Mouse (Mus musculus) heart, embryonic 14.5 days (tissue): Measurements from ENCODE around the gene P2rx7. TPM values are rescaled to one million over a fixed set of nuclear protein-coding genes. Genes with fewer than 3 reads are reported as not detected.

Experiments
- ATAC-seq: fragments of 200-750 bp; cut with Nextera tagmentation; 2 replicates; pipeline ENCODE4 v1.8.0; 2017; ENCODE audit warnings: low read depth, moderate TSS enrichment; ENCODE audit not compliant: insufficient number of reproducible peaks, insufficient read depth, low FRiP score
- H3K27ac ChIP-seq, 2 experiments: fragments of 200-500 bp in 1 of 2; fragments of 300-500 bp in 1 of 2; sonication (generic) in 1 of 2; replicated peaks in 1 of 2; 2 replicates each; pipeline ENCODE4 v1.5.1; 2012 to 2014; ENCODE audit warnings: low read depth in 2 of 2, low read length in 2 of 2, control low read depth in 1 of 2, mild to moderate bottlenecking in 1 of 2, mixed read lengths in 1 of 2; ENCODE audit not compliant: control insufficient read depth in 1 of 2, insufficient read depth in 1 of 2
- H3K27me3 ChIP-seq: fragments of 300-500 bp; sonication (generic); 2 replicates; pipeline ENCODE4 v1.6.1; 2014; ENCODE audit warnings: mild to moderate bottlenecking, low read length, control low read depth; ENCODE audit not compliant: control insufficient read depth, insufficient read depth
- H3K36me3 ChIP-seq: fragments of 300-500 bp; sonication (generic); 2 replicates; pipeline ENCODE4 v1.6.1; 2014; ENCODE audit warnings: mild to moderate bottlenecking, control low read depth, low read length, mixed read lengths; ENCODE audit not compliant: control insufficient read depth, insufficient read depth
- H3K4me1 ChIP-seq, 2 experiments: fragments of 200-500 bp in 1 of 2; fragments of 300-500 bp in 1 of 2; sonication (generic) in 1 of 2; 2 replicates each; pipeline ENCODE4 v1.6.1; 2012 to 2014; ENCODE audit warnings: low read length in 2 of 2, control low read depth in 1 of 2, mixed read lengths in 1 of 2; ENCODE audit not compliant: control insufficient read depth in 2 of 2, insufficient read depth in 2 of 2
- H3K4me2 ChIP-seq: fragments of 300-500 bp; sonication (generic); 2 replicates; pipeline ENCODE4 v1.6.1; 2014; ENCODE audit warnings: mild to moderate bottlenecking, low read length
- H3K4me3 ChIP-seq, 2 experiments: fragments of 200-500 bp in 1 of 2; fragments of 300-500 bp in 1 of 2; sonication (generic) in 1 of 2; 2 replicates each; pipeline ENCODE4 v1.5.1; 2012 to 2014; ENCODE audit warnings: low read length in 2 of 2, mild to moderate bottlenecking in 2 of 2, control low read depth in 1 of 2, low read depth in 1 of 2, moderate library complexity in 1 of 2; ENCODE audit not compliant: control insufficient read depth in 1 of 2, insufficient read depth in 1 of 2
- H3K9ac ChIP-seq: fragments of 300-500 bp; sonication (generic); 2 replicates; pipeline ENCODE4 v1.6.1; 2014; ENCODE audit warnings: mild to moderate bottlenecking, low read length
- H3K9me3 ChIP-seq: fragments of 300-500 bp; sonication (generic); 2 replicates; pipeline ENCODE4 v1.6.1; 2016; ENCODE audit warnings: low read length, control low read depth; ENCODE audit not compliant: control insufficient read depth
- WGBS: fragments of 180-500 bp; shearing (Covaris S2); extraction: QIAGEN DNeasy Blood & Tissue Kit; methylation state at CpG from one replicate; pipeline ENCODE4 v1.1.7; 2014; 5-methylcytosine and 5-hydroxymethylcytosine counted together
- polyA plus RNA-seq: library from polyadenylated mRNA; unstranded; fragments of >200 nt; fragmentation: Nextera tagmentation; extraction: Ambion mirVana; gene quantifications from 2 replicates; pipeline ENCODE4 v1.2.1, GENCODE M21; 2014

The P2rx7 gene
- polyA plus RNA-seq, 1 experiment from 2014 or later: 1.4 TPM

DNA sequence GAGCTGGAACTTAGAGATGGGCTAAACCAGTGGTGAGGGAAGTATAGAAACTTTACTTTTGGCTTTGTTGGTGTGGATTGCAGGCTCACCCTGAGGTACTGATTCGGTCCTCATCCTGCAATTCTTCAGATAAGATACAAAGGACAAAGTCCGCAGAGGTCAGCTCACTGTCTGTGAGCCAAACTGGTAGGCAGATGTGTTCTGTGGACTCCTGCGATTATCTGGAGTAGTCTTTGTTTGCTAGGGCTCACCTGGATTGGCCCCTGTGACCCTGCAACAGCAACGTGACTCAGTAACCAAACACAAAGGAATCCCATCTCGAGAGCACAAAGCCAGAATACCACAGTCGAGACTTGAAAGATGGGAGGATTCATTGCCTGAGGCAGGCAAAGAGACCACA is 46.8 kb downstream of the P2rx7 start:
- Histone ChIP-seq H3K9me3 (no peaks in the 10 kb centered on the region), H3K4me3 (no peak overlapping the region), H3K4me1 (peaks cover 3 to 7% of the 10 kb centered on the region in 2 experiments; a peak in 2 of 4 replicates), H3K36me3 (no peaks in the 10 kb centered on the region), H3K27me3 (no peaks in the 10 kb centered on the region), H3K9ac (no peak overlapping the region), H3K4me2 (no peak overlapping the region), H3K27ac (no peak overlapping the region)
- 49% methylated on average over 6 of the region's 6 CpGs for WGBS
- no peak for ATAC-seq

DNA sequence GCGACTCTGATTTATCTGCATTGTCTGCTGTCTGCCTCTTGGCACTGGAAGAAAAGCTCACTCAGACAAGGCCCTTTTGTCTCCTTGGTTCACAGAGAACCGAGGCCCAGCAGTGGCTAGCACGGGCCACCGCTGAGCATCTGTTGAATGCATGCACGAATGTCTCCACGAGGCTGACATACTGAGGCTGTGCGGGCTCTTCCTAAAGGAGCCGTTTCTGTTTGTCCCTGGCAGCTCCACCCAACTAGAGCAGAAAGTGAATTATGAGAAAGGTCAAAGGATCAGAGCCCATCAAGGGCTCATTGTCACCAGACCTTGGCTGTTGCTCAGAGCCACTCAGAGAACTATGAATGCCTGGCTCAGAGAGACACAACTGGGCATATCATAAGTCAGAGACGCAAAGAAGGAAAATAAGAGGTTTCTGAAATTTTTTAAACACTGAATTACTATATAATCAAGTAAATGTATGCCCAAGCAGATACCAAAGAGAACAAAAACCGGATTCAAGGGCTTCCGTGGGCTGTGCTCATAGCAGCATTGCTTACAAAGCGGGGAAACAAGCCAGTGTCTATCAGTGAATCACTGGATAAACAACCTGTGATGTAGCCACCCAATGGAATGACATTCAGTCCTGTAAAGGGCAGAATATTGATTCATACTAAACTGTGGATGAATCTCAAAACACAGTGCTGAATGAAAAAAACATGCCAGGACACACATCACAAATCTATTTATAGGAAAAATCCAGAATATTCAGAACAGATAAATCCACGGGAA is 49.9 kb downstream of the P2rx7 start:
- no peak for ATAC-seq
- Histone ChIP-seq H3K27me3 (no peaks in the 10 kb centered on the region), H3K4me1 (peaks cover 3 to 7% of the 10 kb centered on the region in 2 experiments; a peak in 2 of 4 replicates), H3K36me3 (no peaks in the 10 kb centered on the region), H3K4me2 (no peak overlapping the region), H3K9ac (no peak overlapping the region), H3K27ac (peak overlapping the region in 1 of 2 experiments; percentile 24; a peak in 1 of 4 replicates), H3K9me3 (no peaks in the 10 kb centered on the region), H3K4me3 (no peak overlapping the region)
- 53% methylated on average over 13 of the region's 13 CpGs for WGBS

DNA sequence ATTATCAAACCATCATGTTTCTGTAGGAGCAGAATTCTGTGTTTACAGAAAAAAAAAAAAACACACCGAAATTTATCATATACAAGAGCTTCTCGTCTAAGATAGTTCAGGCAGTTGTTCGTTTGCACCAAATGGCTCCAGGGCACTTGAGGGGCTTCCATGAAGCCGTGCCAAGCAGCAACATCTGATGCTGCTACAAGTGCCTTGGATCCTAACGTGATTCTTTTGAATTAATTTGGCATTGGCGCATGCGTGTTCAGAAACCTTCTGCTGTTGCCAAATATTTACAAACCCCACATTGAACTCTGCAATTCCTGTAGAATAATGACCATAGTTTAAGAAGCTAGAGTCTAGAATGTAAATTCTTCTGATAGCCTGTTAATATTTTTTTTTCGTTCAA is 51.8 kb downstream of the P2rx7 start:
- no peaks in the 10 kb centered on the region for H3K27me3 ChIP-seq

DNA sequence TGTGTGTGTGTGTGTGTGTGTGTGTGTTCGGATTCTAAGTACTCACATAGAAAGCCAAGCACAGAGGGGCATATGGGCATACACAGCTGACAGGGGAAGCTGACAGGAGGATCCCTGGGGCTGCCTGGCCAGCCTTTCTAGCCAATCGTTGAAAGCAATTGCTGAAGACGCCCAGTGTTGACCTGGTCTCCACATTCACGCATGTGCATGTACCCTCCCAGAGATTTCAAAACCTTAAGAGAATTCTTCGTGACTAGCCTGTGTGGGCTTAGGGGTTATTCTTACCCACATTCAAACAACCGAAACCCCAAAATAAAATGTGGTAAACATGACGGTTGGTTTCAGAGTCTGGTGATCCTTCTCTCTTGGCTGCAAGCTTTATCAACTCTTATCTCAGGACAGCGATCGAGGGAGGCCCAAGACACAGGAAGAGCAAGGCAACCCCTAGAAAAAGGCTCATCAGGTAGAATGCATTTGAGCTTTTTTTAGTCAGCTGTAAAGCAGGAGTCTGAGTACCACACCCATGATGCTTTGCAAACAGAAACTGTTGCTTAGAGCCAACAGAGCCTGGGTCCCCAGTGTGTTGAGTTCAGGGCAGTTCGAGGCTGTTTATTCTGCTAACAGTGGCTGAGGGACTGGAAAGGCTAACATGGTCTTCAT is 54.5 kb downstream of the P2rx7 start:
- Histone ChIP-seq H3K27me3 (no peaks in the 10 kb centered on the region), H3K36me3 (no peaks in the 10 kb centered on the region), H3K4me3 (no peak overlapping the region), H3K9me3 (no peaks in the 10 kb centered on the region), H3K9ac (no peak overlapping the region), H3K4me2 (no peak overlapping the region), H3K27ac (no peak overlapping the region), H3K4me1 (peaks cover 3 to 7% of the 10 kb centered on the region in 2 experiments; a peak in 2 of 4 replicates)
- WGBS: 59% methylated on average over 10 of the region's 10 CpGs
- no peak for ATAC-seq

More for the DNA sequence above, 51.8 kb downstream of the P2rx7 start:
- Histone ChIP-seq H3K4me3 (no peak overlapping the region), H3K4me1 (peaks cover 3 to 7% of the 10 kb centered on the region in 2 experiments; a peak in 2 of 4 replicates), H3K27ac (no peak overlapping the region), H3K9ac (no peak overlapping the region), H3K9me3 (no peaks in the 10 kb centered on the region), H3K4me2 (no peak overlapping the region), H3K36me3 (no peaks in the 10 kb centered on the region)
- WGBS: 88% methylated on average over 8 of the region's 8 CpGs
- no peak for ATAC-seq

DNA sequence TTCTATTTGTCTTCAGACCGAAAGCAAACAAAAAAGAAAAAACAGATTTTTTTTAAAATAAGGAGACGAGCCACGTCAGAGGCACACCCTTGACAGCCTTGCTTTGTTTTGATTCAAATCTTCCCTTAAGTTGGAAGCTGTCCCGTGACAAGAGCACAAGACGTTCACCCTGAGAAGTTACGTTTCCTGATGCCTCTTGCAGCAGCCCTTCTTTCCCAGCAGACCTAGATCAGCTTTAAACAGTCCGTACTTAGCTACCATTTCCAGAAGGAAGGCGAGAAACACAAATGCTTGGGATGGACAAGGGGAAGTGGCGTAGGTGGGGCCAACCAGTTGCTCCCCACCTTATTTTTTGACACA is 55.0 kb downstream of the P2rx7 start:
- H3K4me1 ChIP-seq: peaks cover 0 to 2% of the 10 kb centered on the region in 2 experiments; a peak in 1 of 4 replicates
- no peaks in the 10 kb centered on the region for H3K27me3 ChIP-seq
- no peak overlapping the region for H3K4me2 ChIP-seq
- H3K4me3 ChIP-seq: no peak overlapping the region
- ATAC-seq: no peak
- no peak overlapping the region for H3K9ac ChIP-seq
- H3K9me3 ChIP-seq: no peaks in the 10 kb centered on the region
- H3K36me3 ChIP-seq: no peaks in the 10 kb centered on the region
- 71% methylated on average over 9 of the region's 9 CpGs for WGBS
- no peak overlapping the region for H3K27ac ChIP-seq

DNA sequence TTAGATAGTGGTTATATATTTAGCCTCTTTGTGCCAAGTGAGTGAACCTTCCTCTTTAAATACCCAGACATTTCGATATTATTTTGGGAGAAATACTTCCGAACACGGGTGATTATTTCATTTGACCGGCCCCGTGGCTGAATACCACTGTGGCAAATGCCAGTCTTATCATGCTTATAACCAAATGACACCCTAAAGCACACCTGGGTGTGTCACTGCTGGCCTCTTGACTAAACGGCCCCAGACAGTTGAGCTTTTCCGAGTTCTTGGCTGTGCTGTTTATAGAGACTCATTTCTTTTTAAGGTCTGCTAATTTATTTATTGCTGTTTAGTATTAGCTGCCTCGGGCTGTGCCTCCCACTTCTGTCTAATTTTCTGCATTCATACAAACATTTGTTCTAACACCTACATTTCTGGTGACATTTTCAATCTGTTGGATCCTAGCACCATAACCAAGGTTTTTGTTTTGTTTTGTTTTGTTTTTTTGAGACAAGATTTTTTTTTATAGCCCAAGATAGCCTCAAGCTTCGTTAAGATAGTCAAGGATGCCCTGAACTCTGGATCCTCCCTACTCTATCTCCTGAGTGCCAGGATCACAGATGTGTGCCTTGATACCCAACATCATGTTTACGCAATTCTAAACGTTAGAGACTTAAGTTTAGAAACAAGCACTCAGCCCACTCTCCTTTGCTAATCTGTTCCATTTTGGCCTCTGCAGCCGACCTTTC is 56.6 kb downstream of the P2rx7 start:
- WGBS: 65% methylated on average over 12 of the region's 12 CpGs
- Histone ChIP-seq H3K27ac (no peak overlapping the region), H3K9me3 (no peaks in the 10 kb centered on the region), H3K4me1 (no peaks in the 10 kb centered on the region), H3K36me3 (no peaks in the 10 kb centered on the region), H3K9ac (no peak overlapping the region), H3K27me3 (no peaks in the 10 kb centered on the region), H3K4me2 (no peak overlapping the region), H3K4me3 (no peak overlapping the region)
- ATAC-seq: no peak

DNA sequence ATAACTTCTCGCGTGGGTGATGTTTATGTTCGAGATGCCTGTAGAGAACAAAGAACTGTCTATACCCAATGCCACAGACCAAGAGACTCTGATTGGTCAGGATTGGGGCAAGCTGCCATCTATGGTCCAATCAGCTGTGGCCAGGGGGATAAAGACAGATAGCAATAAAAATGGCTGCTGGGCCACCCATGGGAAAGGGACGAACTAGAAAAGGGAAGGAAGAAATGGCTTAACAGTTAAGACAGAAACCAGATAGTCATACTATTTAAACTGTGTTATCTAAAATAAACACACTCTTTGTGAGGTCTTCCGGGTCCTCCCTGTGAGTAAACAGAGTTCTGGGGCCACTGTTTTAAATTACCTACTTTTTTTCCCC is 57.1 kb downstream of the P2rx7 start:
- 40% methylated on average over 5 of the region's 5 CpGs for WGBS
- H3K9me3 ChIP-seq: no peaks in the 10 kb centered on the region
- H3K27me3 ChIP-seq: no peaks in the 10 kb centered on the region
- H3K27ac ChIP-seq: no peak overlapping the region
- no peak overlapping the region for H3K4me2 ChIP-seq
- H3K9ac ChIP-seq: no peak overlapping the region
- H3K4me1 ChIP-seq: no peaks in the 10 kb centered on the region
- H3K4me3 ChIP-seq: no peak overlapping the region
- no peaks in the 10 kb centered on the region for H3K36me3 ChIP-seq
- ATAC-seq: no peak
